Mouse (Mus musculus): ENCODE results near the gene Ifitm10.
"Not testable (repeated sequence)": the region's sequence is repeated elsewhere in the genome, so short reads cannot be mapped to it uniquely, and the experiment has no call there.

Ifitm10 gene

DNA sequence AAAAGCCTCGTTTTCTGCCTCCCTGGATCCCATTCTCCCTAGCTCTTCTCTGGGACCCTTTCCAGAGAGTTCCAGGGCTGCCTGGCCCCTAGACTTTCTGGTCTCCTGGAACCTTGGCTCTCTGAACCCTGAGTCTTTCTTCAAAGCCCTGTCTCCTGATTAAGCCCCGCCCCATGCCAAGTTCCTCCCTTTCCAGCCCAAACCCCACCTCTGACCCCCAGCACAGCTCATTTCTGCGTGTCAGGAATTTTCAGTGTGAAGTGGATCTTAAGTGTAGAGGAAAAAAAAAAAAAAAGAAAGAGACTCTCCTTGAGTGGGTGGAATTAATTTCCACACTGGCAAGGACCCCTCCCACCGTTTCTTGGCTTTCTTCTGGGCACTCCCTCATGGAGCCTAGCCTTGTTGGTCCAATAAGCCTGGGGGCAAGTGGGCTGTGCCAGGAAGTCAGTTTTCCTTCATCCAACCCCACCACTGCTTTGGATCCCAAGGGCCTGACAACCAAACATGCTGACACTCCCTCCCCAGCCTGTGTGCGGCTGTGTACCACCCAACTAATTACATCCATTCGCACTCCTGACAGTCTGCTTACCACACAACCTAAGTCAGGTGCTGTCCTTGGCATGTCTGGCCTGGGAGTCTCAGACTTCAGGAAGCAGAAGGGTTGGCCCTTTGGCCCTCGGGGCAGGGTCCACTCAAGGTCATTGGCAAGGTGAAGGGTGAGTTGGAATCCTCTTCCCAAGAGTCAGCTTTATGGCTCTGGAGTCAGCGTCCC, at the start of gene Ifitm10:
Gene Ifitm10, minus strand, starts transcription at position 113 of the 772 bp plus-strand sequence.
- in situ Hi-C loops (cut with MboI), result no loop called here

DNA sequence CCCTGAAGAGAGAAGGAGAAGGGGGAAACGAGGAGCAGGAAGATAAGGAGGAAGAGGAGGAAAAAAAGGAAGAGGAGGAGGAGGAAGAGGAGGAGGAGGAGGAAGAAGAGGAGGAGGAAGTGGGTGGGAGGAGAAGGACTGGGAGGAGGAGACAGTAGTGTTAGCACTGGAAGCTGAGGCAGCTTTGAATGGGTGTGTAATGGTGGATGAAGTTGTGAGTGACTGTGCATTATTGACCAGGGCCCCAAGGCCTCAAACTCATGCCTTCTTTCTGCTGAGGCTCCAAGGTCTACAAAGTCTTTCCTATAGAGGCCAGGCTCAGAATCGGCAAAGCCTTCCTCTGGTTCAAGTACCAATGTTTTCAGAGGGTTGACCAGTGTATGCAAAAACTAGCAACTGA, 48.3 kb upstream of the Ifitm10 start:
- in situ Hi-C loops (cut with MboI), result no loop called here

DNA sequence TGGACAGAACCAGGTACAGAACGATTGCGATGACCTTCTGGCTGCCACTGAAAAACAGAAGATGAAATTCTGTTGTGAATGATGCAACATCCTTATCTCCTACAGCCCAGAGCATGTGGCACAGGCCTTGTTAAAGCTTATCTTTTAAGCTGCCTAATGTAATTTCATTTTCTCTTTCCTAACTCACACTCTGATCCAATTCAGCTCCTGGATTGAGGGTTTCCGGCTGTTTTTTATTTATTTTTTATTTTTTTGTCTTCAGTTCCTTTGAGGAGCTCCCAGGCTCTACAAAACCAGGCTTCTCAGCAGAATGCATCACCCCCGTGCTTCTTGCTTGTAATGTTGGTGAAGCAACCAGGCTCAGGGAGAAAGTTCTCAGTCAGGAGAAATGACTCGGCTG, 46.3 kb upstream of the Ifitm10 start:
- in situ Hi-C loops (cut with MboI), result no loop called here

DNA sequence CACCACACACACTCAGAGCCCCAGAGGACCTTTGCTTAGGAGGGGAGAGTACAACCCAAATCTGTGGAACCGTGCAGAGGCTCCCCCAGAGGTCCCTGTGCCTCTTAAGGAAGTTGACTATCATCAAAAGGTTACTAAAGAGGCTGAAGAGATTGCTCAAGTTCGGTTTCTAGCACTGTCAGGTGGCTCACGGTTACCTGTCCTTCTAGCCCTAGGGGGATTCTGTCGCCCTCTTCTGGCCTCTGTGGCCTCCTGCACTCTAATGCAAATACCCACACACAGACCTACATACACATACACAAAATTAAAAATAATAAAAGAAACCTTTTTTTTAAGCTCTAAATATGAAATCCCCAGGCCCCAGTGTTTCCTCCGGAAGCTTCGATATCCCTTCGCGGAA, 45.1 kb upstream of the Ifitm10 start:
- in situ Hi-C loops (cut with MboI), result no loop called here

DNA sequence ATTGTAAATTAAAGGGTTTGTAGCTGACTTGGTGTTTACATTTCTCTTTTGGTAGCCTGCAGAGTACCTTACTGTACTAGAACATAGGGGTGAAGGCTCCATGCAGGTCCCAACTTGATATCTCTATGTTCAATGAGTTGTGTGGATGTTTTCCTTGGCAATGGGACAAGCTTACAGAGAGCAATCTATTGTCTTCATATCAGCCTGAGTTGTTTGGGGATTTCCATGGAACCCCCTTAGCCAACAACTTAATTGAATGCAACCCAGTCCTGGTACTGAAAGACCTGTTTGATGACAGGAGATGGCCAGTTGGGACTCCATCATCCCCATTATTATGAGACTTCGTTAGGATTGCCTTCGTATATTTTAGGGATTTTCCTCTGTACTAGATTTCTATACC, 44.5 kb upstream of the Ifitm10 start:
- in situ Hi-C loops (cut with MboI), result no loop called here

DNA sequence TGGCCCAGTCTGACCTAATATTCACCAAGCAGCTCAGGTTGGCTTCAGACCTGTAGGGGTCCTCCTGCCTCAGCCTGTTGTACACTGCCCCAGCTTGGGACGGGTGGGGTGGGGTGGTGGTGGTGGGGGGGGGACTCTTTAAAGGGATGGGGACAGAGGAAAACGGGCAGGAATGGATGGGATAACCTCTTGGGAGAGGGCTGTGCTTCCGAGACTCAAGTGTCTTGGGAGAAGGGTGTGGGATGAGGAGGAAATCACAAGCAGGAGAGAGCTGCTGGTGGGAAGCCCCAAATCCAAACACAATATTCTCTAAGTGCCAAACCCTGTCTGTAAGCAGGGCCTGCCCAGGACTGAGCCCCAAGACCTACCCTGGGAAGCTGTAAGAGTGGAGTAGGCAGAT, 42.7 kb upstream of the Ifitm10 start:
- in situ Hi-C loops (cut with MboI), result no loop called here

DNA sequence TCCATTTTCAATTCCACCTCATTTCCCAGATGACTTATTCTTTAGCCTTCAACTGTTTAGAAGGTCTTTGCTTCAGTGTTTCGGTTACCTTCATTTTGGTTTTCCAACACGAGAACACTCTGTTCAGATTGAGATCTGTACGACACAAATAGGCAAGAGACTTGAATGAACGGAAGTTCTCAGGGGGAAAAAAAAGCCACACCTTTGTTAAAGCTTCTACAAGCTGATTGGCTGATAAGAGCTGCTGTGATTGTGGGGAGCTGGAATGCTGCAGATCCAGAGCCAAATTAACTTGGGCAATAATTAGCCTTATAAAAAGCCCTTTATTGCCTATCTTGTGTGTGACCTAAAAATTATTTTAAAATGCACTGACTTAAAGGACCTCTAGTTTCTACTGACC, 41.8 kb upstream of the Ifitm10 start:
- in situ Hi-C loops (cut with MboI), result no loop called here

DNA sequence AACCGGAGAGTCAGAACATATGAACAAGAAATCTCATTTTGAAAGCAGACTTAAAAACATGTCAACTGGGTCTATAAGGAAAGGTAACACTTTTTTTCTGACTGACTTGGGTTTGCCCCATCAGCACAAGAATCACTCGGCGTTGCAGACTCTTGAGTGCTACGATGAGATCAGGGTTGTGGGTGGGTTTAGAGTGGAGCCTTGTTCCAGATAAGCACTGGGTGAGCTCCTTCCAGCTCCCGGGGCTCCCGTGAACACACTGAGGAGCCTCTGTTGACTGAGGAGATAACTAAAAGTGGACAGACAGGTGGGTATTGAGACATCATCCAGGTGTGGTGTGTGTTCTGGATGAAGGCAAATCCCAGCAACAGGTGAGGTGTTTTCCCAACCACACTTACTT, 39.7 kb upstream of the Ifitm10 start:
- in situ Hi-C loops (cut with MboI), result no loop called here

DNA sequence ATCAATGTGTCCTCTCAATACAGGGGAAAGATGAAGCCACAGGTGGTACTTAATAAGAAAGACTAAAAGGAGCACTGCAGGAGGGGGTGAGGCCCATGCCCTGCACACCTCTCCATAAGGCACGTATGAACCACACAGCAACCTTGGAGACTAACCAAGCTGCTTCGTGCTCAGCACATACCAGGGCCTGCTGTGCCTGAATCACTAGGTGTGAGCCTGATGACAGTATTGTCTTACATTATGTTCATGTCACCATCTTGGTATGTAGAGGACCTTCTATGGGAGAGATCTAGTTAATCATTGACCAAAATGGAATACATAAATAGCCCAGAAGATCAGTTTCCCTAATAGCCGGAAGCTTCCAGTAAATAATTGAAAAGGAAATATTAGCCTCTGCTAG, 36.0 kb upstream of the Ifitm10 start:
- in situ Hi-C loops (cut with MboI), result no loop called here

DNA sequence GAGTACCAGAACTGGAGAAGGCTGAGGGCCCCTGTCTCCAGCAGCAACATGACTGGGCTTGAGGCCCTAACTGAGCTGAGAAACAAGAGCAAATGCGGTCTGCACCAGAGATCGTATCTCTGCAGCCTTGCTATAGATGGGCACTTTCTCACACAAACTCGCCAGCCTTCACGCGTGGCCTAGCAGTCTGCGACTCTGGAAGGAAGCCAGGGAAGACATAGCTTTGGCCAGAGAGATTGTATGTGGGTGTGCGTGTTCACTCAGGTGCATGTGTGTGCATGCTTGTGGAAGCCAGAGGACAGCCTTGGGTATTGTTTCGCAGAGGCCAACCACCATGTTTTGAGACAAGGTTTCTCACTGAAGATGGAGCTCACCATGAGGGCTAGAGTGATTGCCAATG, 35.1 kb upstream of the Ifitm10 start:
- in situ Hi-C loops (cut with MboI), result no loop called here

DNA sequence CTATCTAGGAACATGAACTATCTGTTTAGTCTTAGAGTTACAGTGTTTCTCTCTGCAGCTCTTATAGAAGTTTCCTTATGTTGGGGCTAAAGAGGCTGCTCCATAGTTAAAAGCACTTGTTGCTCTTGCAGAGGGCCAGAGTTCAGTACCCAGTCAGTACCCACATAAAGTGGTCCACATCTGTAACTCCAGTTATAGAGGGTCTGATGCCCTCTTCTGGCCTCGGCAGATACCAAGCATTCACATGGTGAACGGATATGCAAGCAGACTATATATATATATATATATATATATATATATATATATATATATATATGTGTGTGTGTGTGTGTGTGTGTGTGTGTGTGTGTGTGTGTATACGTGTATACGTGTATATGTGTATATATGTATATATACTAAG, 34.4 kb upstream of the Ifitm10 start:
- in situ Hi-C loops (cut with MboI), result no loop called here

DNA sequence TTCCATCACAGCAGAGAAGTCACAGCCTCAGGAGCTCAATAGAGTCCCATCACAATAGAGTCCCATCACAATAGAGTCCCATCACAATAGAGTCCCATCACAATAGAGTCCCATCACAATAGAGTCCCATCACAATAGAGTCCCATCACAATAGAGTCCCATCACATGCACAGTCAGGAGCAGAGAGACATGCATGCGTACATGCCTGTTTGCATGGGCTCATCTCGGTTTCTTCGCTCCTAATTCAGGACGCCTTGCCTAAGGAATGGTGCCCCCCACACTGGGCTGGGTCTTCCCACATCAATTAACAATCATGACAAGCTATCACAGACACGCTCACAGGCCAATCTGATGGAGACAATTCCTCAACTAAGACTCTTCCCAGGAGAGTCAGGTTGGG, 31.6 kb upstream of the Ifitm10 start:
- in situ Hi-C loops (cut with MboI), result not testable (repeated sequence)

DNA sequence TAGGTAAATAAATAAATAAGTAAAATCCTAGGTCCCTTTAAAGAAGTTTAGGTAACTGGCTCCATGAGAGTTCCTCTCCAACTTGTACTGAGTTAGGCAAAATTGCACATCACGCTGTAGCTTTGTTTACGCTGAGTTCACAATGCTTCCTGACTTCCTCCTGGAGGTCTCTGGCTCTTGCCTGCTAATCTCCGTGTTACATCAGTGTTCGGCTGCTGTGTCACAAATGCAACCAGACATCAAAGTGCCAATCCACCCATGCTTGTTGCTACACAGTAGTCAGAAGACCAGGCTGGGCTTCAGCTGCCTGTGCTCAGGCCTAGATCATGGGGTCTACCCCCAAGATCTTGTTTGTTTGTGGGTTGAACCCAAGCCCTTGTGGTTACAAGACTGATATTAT, 30.0 kb upstream of the Ifitm10 start:
- in situ Hi-C loops (cut with MboI), result no loop called here

DNA sequence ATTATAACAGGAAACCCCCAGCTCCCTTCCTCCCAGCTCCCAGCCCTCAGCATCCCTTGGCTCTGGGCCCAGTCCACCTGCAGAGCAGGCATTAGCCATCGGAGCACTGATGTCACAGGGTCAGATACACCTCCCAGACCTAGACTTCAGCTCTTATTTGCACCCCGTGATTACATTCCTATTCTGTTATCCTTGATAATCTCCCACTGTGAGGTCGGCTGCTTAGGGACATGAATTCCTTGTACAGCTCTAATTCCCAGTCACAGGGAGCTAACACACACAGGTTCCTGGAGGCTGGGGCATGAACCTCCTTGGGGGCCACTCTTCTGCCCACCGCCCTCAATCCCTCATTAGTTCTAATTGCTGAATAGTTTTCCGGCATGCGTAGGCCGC, 27.2 kb upstream of the Ifitm10 start:
- in situ Hi-C loops (cut with MboI), result no loop called here

DNA sequence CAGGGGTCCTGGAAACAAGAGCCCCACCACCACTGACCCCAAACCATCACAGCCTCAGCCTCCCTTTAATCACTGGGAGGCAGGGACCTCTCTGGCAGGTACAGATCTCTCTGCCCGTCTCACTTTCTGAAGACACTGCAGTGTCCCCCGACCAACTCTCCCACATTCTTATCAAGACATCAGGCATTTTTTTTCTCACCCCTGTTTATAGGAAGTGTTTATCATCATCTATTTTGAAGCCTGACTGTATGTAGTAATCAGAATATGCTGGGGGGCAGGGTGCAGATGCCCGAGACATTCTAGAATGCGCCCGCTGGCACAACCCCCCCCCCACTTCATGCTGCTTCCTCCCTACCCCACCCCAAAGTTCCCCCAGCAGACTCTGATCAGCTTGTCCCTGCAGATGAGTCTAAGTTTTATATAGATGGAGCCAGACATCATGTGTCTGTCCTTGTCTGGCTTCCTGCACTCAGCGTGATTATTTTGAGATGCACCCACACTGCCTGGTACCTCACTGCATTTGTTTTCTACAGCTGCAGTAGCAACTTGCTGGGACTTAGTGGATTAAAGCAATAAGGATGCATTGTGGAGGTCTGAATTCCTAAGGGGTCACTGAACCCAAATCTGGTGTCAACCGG, 26.7 kb upstream of the Ifitm10 start:
- in situ Hi-C loops (cut with MboI), result no loop called here

DNA sequence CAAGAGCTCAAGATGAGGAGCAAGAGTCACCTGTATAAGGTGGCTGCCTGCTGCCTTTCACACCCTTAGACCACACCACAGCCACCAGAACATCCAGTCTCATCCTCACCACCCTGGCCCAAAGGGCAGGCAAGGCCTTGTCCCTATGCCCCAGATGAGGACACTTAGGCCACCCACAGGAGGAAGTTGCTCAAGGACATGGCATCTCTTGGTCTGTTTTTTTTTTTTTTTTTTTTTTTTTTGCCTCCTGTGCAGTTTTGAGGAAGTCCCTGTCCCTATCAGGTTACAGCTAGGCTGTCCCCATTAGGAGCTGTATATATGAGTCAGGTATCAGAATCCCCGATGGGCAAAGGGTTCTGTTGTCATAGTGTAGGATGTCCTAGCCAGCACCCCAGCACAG, 25.7 kb upstream of the Ifitm10 start:
- in situ Hi-C loops (cut with MboI), result no loop called here

DNA sequence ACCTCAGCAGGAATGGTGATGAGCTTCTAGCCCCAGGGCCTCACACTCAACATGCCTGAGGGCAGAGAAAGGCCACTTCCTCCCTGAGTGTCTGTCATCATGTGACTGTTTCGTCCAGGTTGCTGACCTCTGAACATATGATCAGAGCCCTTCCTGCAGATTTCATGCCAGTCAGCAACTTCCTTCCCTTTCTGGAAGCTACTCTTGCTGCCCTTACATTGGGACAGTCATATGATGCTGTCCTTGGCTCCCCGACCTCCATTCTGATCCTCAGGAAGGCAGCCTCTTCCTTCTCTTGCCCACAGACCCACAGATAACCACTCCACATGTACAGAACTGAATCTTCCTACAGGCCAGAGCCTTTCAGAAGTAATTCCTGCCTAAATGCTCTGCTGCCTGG, 24.5 kb upstream of the Ifitm10 start:
- in situ Hi-C loops (cut with MboI), result no loop called here

DNA sequence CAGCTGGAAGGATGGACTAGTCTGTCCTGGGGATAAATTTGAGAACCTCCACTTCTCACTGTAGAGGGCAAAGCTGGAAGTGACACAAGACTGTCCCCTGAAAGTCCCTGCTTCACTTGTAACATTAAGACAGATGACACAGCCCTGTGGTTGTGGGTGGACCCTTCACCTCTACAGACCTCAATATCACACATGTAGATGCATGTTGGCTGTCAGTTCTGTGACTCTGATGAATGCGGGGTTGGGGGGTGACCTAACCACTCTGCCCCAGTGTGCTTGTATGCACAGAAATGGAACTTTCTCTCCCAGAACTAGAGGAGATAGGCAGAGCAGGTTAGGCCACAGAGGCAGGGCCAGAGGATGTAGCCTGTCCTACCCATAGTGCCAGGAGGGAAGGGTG, 23.1 kb upstream of the Ifitm10 start:
- in situ Hi-C loops (cut with MboI), result no loop called here

DNA sequence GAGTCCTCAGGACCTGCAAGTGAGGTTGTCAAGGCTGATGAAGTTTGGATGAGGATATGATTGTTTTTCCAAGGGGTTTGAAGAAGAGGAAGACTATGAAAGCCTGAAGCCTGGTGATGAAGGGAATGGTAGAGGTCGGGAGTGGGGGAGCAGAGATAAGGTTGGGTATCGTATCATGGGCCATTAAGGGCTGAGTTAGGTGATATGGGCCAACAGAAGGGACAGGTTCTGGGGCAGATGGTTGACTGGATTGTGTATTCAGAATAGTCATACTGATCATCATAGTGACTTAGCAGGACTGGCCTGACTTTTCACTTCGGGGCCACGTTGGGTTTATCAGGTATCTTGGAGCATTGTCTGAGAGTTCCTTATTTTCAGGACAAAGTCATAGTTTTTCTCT, 21.9 kb upstream of the Ifitm10 start:
- in situ Hi-C loops (cut with MboI), result no loop called here

DNA sequence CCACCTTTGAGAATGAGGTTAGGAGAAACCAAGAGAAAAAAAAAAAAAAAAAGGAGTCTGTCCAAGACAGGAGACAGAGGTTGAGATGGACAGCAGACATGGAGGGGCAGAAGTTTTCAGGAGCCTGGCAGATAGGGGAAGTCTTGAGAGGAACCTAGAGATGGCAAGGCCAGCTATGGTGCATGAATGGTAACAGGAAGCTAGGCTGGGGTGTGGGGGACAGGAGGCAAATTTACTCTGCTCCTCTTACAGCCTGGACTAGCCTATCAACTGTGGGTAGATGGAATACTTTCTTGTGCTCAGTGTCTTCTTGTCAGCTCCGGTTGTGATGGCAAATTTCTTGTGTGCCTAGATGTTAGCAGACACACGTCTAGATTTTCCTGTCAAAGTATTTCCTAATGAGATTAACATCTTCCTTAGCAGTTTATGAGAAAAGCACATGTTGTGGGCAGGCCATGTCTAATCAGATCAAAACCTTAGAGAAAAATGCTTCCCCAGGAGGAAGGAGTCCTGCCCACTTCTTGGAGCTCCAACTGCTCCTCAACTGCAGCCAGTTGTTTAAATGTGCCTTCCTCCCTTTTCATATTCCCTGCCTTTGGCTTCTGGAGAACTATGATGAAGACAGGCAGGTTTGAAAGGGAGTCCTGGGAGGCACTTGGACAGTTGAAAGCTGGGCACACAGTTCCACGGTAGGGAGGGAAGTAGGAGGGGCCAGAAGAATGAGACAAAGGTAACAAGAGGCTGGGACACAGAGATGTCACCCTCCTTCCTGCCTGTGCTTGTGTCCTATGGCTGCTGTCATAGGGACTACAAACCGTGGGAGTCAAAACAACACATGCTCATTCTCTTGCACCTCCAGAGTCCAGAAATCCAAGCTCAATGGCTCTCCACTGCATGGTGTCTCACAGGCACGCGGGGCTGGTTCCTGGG, 21.0 kb upstream of the Ifitm10 start:
- in situ Hi-C loops (cut with MboI), result no loop called here

DNA sequence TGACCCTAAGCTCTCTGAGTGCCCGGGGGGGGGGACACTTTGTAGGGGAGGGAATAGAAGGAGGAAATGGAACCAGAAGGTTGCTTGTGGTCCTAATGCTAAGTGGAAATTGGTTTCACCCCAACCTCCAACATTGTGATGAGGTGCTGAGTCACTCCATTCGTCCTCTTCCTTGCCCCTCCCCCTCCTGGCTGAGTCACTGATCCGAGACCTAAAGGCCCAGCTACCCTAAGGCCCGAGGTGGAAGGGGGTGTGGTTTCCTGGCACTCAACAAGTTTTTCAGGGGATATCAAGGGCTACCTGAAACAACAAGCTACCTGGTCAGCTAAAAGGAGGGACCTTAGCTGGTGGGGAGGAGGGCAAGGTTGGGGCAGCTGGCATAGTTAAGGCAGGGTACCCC, 19.6 kb upstream of the Ifitm10 start:
- in situ Hi-C loops (cut with MboI), result no loop called here

DNA sequence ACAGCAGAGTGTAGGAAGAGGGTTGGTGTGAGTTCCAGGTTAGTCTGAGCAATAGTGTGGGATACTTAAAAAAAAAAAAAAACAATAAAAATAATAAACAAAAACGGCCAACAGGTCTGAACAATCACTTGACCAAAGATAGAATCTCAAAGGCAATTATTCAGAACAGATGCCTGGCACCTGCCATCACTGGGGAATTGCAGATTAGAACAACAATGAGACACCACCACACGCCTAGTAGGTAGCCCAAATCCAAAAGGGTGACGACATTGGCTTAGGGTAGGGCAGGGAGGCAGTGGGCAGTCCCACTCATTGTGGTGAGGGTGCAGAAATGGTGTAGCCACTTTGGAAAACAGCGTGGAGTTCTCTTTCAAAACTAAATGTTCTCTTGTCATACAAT, 18.1 kb upstream of the Ifitm10 start:
- in situ Hi-C loops (cut with MboI), result no loop called here

DNA sequence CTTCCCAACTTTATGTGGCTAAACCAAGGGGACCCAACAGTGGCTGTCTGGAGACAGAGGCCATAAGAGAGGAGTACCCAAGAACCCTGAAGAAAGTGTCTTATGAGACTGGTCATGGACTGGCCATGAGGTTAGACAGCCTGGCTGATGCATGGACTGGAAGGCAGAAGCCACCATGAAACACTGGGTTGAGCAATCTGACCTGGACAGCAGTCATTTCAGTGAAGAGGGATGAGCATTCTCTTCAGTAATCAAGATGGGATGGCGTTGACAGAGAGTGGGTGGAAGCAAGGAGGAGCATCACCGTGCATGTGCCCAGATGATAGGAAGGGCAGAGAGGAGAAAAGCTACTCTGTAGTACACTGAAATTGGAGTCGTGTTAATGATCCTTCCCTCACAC, 17.6 kb upstream of the Ifitm10 start:
- in situ Hi-C loops (cut with MboI), result no loop called here
